Mouse (Mus musculus): ENCODE results near the gene Inca1.

DNA sequence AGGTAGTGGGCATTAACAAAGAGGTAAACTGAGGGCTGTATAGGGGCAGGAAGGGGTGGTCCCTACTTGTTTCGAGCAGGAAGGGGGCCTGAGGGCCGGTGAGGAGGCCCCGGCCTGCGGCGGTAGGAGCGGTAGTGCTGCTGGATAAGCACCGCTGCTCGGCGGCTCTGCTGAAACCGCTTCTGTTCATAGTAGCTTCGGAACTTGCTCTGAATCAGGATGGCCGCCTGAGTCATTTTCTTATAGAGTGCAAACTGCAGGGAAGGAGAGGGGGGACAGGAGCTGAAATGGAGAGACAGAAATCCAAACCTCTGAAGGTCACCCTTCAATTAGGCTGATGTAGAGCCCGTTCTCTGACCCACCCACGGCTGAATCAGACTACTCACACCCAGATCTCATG lies 29.5 kb downstream of the Inca1 start:
- no peak for TF ChIP-seq CTCF (IDR thresholded peaks at IDR 0.05; ENCODE audit: control insufficient read depth, insufficient read depth, insufficient read length)
- no peak for TF ChIP-seq MAX (IDR thresholded peaks at IDR 0.05)
- TF ChIP-seq MYOD1 (IDR thresholded peaks at IDR 0.05; ENCODE audit: control insufficient read depth, insufficient read length, low read depth): no peak

All from C2C12 (cell line).